Mouse (Mus musculus) C2C12 (cell line): ENCODE measurements around the gene Cd36. TPM values are rescaled to one million over a fixed set of nuclear protein-coding genes. Genes with fewer than 3 reads are reported as not detected.
A peak's percentile ranks its signal among the peaks of the same experiment; 100 is the strongest.

ENCODE experiments used
- H3K27me3 ChIP-seq: one replicate; pipeline ENCODE4 v1.6.1; 2011; ENCODE audit not compliant: control insufficient read depth, insufficient read depth, insufficient read length
- H3K36me3 ChIP-seq: one replicate; pipeline ENCODE4 v1.6.1; 2011; ENCODE audit not compliant: control insufficient read depth, insufficient read depth
- H3K4me3 ChIP-seq: one replicate; pipeline ENCODE4 v1.5.1; 2011; ENCODE audit warnings: mild to moderate bottlenecking, control low read depth; ENCODE audit not compliant: poor library complexity, insufficient read depth, severe bottlenecking
- H3K79me2 ChIP-seq: one replicate; pipeline ENCODE4 v1.6.1; 2011; ENCODE audit not compliant: control insufficient read depth, insufficient read depth
- H3K79me3 ChIP-seq: one replicate; pipeline ENCODE4 v1.6.1; 2011; ENCODE audit warnings: low read depth, control low read depth
- H3ac ChIP-seq: one replicate; pipeline ENCODE3; 2011; ENCODE audit warnings: low read depth; ENCODE audit not compliant: control insufficient read depth, insufficient read length
- CEBPB ChIP-seq: IDR thresholded peaks from one replicate; pipeline ENCODE4 v1.6.1; 2011; ENCODE audit warnings: low read depth, mild to moderate bottlenecking, control low read depth, moderate library complexity
- CTCF ChIP-seq: IDR thresholded peaks from one replicate; pipeline ENCODE4 v1.5.1; 2011; ENCODE audit not compliant: control insufficient read depth, insufficient read depth, insufficient read length
- FOSL1 ChIP-seq: IDR thresholded peaks from one replicate; pipeline ENCODE4 v1.8.0; 2011; ENCODE audit warnings: mild to moderate bottlenecking, low read length; ENCODE audit not compliant: poor library complexity, insufficient read depth, severe bottlenecking
- MAX ChIP-seq: IDR thresholded peaks from one replicate; pipeline ENCODE4 v1.6.1; 2011; ENCODE audit warnings: mild to moderate bottlenecking, control low read depth
- MYOD1 ChIP-seq: IDR thresholded peaks from one replicate; pipeline ENCODE4 v1.6.1; 2011; ENCODE audit warnings: low read depth; ENCODE audit not compliant: control insufficient read depth, insufficient read length
- MYOG ChIP-seq: IDR thresholded peaks from one replicate; pipeline ENCODE4 v1.6.1; 2011; ENCODE audit not compliant: control insufficient read depth, insufficient read length; ENCODE audit errors: extremely low read depth
- USF1 ChIP-seq: IDR thresholded peaks from one replicate; pipeline ENCODE4 v1.6.1; 2011; ENCODE audit warnings: low read depth, mild to moderate bottlenecking, control low read depth, moderate library complexity
- polyA plus RNA-seq: library from polyadenylated mRNA; unstranded; fragments of >200 nt; fragmentation: generic; extraction: Trizol; gene quantifications from one replicate; pipeline ENCODE4 v1.2.1, GENCODE M21; 2012; ENCODE audit warnings: missing spikeins

Cd36 gene
- polyA plus RNA-seq, 1 experiment: 0.01 TPM

DNA sequence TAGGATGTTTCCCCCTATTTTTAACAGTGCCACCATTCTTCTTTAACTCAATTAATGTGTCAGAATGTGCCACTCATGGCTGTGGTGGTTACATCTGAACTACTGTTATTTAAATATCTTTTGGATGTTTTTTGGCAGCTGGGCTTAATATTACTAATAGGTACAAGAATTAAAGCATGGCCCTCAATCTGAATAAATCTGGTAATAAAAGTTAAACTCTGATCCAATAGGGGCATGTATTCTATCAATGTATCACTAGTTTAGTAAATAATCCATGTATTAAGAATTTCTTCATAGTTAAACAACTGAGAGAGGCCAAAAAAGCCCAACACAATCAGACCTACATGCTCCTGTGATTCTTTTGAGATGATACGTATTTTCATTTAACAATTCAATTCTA, 690 bp upstream of the Cd36 start:
- H3K36me3 ChIP-seq: no peaks in the 10 kb centered on the region
- no peak for TF ChIP-seq USF1
- no peak for TF ChIP-seq CTCF
- no peak for TF ChIP-seq MYOD1
- no peak for TF ChIP-seq MYOG
- H3K27me3 ChIP-seq: no peaks in the 10 kb centered on the region
- H3K4me3 ChIP-seq: no peak overlapping the region
- no peaks in the 10 kb centered on the region for H3K79me3 ChIP-seq
- no peaks in the 10 kb centered on the region for H3K79me2 ChIP-seq
- H3ac ChIP-seq: no peak overlapping the region

DNA sequence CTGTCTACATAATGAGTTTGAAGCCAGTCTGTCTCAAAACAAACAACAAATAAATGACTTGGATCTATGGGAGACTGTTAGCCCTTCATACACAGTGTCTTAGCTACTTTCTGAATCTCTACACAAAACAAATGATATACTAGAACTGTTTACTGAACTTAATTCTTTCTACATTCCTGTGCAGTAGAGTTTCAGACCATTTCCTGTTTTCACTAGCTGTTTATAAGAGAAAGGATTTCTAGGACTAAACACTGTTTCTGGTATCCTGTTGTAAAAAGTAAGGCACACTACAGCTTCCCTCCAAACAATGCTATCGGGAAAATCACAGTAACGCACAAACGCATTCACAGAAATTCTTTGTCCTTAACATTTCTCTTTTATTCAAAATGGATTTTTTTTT, 2.2 kb downstream of the Cd36 start:
- no peaks in the 10 kb centered on the region for H3K36me3 ChIP-seq
- H3K27me3 ChIP-seq: no peaks in the 10 kb centered on the region
- TF ChIP-seq FOSL1 (no peak), CEBPB (no peak), CTCF (no peak), USF1 (no peak), MYOD1 (no peak), MAX (no peak)
- no peaks in the 10 kb centered on the region for H3K79me3 ChIP-seq
- no peak overlapping the region for H3K4me3 ChIP-seq
- no peak overlapping the region for H3ac ChIP-seq
- H3K79me2 ChIP-seq: no peaks in the 10 kb centered on the region

DNA sequence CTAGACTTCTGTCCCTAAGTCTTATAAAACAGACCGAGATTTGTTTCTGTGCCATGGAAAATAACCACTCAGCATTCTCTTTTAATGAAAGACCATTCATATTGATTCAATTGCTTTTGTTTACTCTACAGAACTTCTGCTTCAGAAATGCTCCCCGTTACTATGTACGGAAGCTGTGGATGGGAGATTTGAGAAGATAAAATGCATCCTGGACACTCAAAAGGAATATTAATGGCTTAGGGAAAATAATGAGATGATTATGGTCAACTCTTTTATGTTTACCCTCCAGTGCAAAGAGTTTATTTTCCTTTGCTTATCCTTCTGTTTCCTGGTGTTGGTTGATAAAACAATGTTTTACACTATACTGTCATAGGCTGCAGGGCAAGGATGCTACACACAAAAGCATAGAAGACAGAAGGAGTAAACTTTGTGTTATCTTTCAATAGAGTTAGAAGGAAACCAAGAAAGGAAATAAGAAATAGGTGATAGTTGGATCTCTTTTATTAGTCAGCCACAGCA, 5.2 kb downstream of the Cd36 start:
- TF ChIP-seq FOSL1 (no peak), MAX (no peak), USF1 (no peak), MYOD1 (no peak), CTCF (no peak), MYOG (no peak), CEBPB (no peak)
- Histone ChIP-seq H3K4me3 (no peak overlapping the region), H3ac (no peak overlapping the region), H3K79me2 (no peaks in the 10 kb centered on the region), H3K36me3 (no peaks in the 10 kb centered on the region), H3K79me3 (no peaks in the 10 kb centered on the region), H3K27me3 (no peaks in the 10 kb centered on the region)

DNA sequence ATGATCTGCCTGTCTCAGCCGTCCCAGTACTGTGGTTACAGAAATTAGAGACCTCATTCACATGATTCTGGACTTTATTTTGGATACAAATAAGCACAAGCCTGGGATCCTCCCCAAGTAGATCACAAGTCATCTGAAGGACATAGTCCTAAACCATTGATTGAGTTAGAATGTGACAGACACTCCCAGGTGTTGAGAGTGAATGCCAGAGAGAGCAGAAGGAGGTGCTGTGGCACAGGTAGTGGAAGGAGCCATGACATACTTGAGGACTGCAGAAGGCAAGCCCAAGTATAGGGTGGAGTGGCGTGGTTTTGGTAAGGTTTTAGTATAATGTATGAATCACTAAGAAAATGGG, 7.1 kb downstream of the Cd36 start:
- H3K79me3 ChIP-seq: no peaks in the 10 kb centered on the region
- H3K36me3 ChIP-seq: no peaks in the 10 kb centered on the region
- H3ac ChIP-seq: no peak overlapping the region
- H3K79me2 ChIP-seq: no peaks in the 10 kb centered on the region
- H3K4me3 ChIP-seq: no peak overlapping the region
- no peaks in the 10 kb centered on the region for H3K27me3 ChIP-seq
- TF ChIP-seq USF1 (no peak), CEBPB (no peak), MAX (no peak), MYOD1 (no peak), MYOG (no peak), FOSL1 (no peak), CTCF (no peak)

DNA sequence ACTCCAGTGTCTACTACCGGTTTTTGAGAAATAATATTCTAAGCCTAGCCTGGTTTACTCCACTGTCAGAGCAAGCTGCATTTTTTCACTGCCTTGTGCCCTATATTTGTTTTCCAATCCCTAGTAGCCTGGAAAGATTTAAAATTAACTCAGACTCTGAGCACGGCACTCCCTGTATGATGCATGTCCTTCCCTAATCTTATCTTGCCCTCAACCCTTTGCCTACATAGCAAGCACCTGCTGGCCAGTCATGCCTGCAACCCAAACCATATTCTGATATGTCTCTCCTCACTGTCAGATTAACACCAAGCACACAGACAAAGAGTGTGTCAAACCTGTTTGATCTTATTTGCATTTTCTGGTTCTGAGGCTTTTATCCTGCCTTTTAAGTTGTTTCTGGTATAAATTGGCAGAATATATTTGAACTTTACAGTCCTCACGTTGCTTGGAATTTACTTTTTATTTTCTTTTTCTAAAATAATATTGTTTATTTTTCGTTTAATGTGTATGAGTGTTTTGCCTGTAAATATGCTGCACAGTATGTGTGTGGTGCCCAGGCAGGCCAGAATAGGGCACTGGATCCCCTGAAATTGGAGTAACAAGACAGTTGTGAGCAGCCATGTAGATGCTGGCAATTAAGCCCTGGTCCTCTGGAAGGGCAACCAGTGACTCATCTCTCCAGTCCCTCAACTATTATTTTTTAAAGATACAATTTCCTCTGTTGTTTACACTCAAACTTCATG, 7.6 kb downstream of the Cd36 start:
- Histone ChIP-seq H3K79me2 (no peaks in the 10 kb centered on the region), H3K79me3 (no peaks in the 10 kb centered on the region), H3K4me3 (no peak overlapping the region), H3K36me3 (no peaks in the 10 kb centered on the region), H3ac (no peak overlapping the region), H3K27me3 (no peaks in the 10 kb centered on the region)
- no peak for TF ChIP-seq FOSL1
- no peak for TF ChIP-seq MAX
- TF ChIP-seq CEBPB: no peak
- no peak for TF ChIP-seq CTCF
- TF ChIP-seq MYOG: no peak
- TF ChIP-seq USF1: no peak
- TF ChIP-seq MYOD1: no peak

DNA sequence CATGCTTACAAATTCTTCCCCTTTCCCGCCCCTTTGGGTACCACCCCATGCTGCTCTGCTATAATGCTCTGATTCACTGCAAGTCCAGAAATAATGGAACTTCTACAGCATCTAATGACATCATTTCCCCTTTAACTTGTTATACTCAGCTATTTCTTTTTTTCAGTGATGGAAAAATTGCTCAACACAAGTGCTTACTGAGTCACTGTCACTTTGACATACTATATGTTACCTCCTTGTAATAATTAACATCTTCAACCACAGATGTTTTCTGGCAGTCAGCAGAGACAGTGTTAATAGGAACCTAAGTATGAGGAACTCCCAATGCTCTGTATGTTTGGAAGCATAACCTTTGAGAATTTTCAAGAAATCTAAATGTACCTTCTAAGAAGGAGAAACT, 8.7 kb downstream of the Cd36 start:
- H3K4me3 ChIP-seq: no peak overlapping the region
- no peak overlapping the region for H3ac ChIP-seq
- H3K79me2 ChIP-seq: no peaks in the 10 kb centered on the region
- no peaks in the 10 kb centered on the region for H3K79me3 ChIP-seq
- no peaks in the 10 kb centered on the region for H3K36me3 ChIP-seq
- H3K27me3 ChIP-seq: no peaks in the 10 kb centered on the region
- TF ChIP-seq USF1: no peak
- TF ChIP-seq CTCF: no peak
- no peak for TF ChIP-seq FOSL1
- peak; percentile 32 for TF ChIP-seq CEBPB
- TF ChIP-seq MYOD1: no peak
